Mouse (Mus musculus): Measurements from ENCODE around the gene Slc12a4. TPM values are rescaled to one million over a fixed set of nuclear protein-coding genes. Genes with fewer than 3 reads are reported as not detected.
A peak's percentile ranks its signal among the peaks of the same experiment; 100 is the strongest.

The Slc12a4 gene
- total and polyA plus RNA-seq, 2 experiments, result 10.8 to 16.0 TPM

DNA sequence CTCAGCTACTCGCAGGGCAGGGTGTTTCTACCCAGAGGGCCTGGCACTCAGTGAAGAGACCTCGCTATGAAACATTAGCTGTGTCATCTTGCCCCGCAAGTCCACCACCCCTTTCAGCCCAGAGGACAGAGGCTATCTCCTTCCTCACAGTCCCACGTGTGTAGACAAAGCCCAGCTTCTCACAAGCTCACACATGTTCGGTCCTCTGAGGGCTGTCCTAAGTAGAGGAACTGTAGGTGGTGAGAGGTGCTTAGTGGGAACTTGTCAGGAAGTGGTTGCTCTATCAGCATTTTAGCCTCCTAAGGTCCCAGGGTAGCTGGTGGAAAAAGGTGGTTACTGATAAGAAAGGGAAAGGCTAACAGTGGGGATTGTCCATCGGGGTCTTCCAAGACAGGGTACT is 30.8 kb downstream of the Slc12a4 start:
- Histone ChIP-seq H3K4me3 (ENCODE audit: insufficient read depth, low read depth, low read length) (no peak overlapping the region), H3K27me3 (ENCODE audit: control insufficient read depth, insufficient read depth, low read length) (no peaks in the 10 kb centered on the region), H3K27ac (replicated peaks; ENCODE audit: insufficient read depth, low read depth, low read length) (no peak overlapping the region), H3K36me3 (ENCODE audit: control insufficient read depth, insufficient read depth, low read length) (peaks cover 3% of the 10 kb centered on the region; the same call in 1 of the 2 replicates), H3K9ac (ENCODE audit: low read depth, low read length) (no peak overlapping the region), H3K79me2 (ENCODE audit: control insufficient read depth, insufficient read depth, low read length) (no peaks in the 10 kb centered on the region), H3K4me1 (ENCODE audit: control insufficient read depth, insufficient read depth, low read length) (peaks cover 3% of the 10 kb centered on the region; the same call in 1 of the 2 replicates)
- DNase-seq (ENCODE audit: extremely low read depth, low read depth, low spot score), result no peak
- WGBS, result 81% methylated on average over 6 of the region's 6 CpGs
- no peak for TF ChIP-seq CTCF (IDR thresholded peaks at IDR 0.05; ENCODE audit: low read depth, low read length)
- TF ChIP-seq POLR2A (IDR thresholded peaks at IDR 0.05; ENCODE audit: extremely low read depth, insufficient read depth, low read length), result no peak

DNA sequence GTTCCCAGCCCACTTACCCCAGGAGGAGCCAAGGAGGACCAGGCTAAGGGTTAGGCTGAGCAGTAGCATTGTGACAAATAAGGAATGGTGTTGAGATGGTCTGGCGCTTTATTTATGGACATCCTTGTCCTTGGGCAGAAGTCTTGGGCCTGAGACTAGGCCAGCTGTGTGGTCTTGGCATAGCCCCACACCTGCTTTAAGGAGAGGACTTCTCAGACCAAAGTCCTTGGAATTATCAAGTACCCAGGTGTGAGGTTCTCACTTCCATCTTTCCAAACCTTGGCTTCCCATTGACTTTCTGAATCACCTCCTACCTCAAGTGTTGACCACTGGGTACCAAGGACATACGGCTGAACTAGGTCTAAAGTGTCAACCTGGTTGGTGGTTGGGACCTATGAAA is 32.1 kb downstream of the Slc12a4 start, which contains the start of gene Ctrl:
Ctrl (minus strand) TSS at position 101 of the 400 bp plus-strand sequence.
- Histone ChIP-seq H3K9ac (ENCODE audit: low read depth, low read length) (no peak within 1 kb of the TSS), H3K27me3 (ENCODE audit: control insufficient read depth, insufficient read depth, low read length) (no peaks in the 10 kb centered on the region), H3K4me3 (ENCODE audit: insufficient read depth, low read depth, low read length) (no peak within 1 kb of the TSS), H3K36me3 (ENCODE audit: control insufficient read depth, insufficient read depth, low read length) (no peaks in the 10 kb centered on the region; the same call in 1 of the 2 replicates), H3K4me1 (ENCODE audit: control insufficient read depth, insufficient read depth, low read length) (peaks cover 3% of the 10 kb centered on the region; the same call in 1 of the 2 replicates), H3K27ac (replicated peaks; ENCODE audit: insufficient read depth, low read depth, low read length) (no peak within 1 kb of the TSS), H3K79me2 (ENCODE audit: control insufficient read depth, insufficient read depth, low read length) (no peaks in the 10 kb centered on the region)
- TF ChIP-seq CTCF (IDR thresholded peaks at IDR 0.05; ENCODE audit: low read depth, low read length), result no peak
- DNase-seq (ENCODE audit: extremely low read depth, low read depth, low spot score), result no peak
- WGBS, result 93% methylated on average over 2 of the region's 2 CpGs

DNA sequence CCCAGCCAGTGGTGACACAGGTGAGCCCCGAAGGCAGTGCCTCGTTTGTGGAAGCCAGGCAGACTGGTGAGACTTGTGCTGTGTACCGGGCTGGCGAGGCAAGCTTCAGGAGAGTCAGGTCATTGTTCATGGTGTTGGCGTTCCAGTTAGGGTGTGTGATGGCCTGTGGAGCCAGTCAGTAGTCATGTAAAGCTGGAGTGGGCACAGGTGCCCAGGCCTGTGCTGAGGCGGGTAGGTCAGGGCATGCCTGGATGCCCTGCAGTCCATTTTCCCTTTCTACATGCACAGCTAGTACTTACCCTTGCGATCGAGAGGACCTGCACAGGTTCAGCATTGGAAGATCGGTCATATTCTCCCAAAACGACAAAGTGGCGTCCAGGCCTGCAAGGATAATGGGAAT is 33.4 kb downstream of the Slc12a4 start:
- H3K4me3 ChIP-seq (ENCODE audit: insufficient read depth, low read depth, low read length), result no peak overlapping the region
- no peaks in the 10 kb centered on the region for H3K27me3 ChIP-seq (ENCODE audit: control insufficient read depth, insufficient read depth, low read length)
- no peak overlapping the region for H3K9ac ChIP-seq (ENCODE audit: low read depth, low read length)
- peaks cover 3% of the 10 kb centered on the region; the same call in 1 of the 2 replicates for H3K4me1 ChIP-seq (ENCODE audit: control insufficient read depth, insufficient read depth, low read length)
- WGBS, result 93% methylated on average over 11 of the region's 11 CpGs
- no peaks in the 10 kb centered on the region; the same call in 1 of the 2 replicates for H3K36me3 ChIP-seq (ENCODE audit: control insufficient read depth, insufficient read depth, low read length)
- H3K27ac ChIP-seq (replicated peaks; ENCODE audit: insufficient read depth, low read depth, low read length), result no peak overlapping the region
- H3K79me2 ChIP-seq (ENCODE audit: control insufficient read depth, insufficient read depth, low read length), result no peaks in the 10 kb centered on the region
- DNase-seq (ENCODE audit: extremely low read depth, low read depth, low spot score), result no peak
- TF ChIP-seq CTCF (IDR thresholded peaks at IDR 0.05; ENCODE audit: low read depth, low read length), result no peak
- no peak for TF ChIP-seq POLR2A (IDR thresholded peaks at IDR 0.05; ENCODE audit: extremely low read depth, insufficient read depth, low read length)

DNA sequence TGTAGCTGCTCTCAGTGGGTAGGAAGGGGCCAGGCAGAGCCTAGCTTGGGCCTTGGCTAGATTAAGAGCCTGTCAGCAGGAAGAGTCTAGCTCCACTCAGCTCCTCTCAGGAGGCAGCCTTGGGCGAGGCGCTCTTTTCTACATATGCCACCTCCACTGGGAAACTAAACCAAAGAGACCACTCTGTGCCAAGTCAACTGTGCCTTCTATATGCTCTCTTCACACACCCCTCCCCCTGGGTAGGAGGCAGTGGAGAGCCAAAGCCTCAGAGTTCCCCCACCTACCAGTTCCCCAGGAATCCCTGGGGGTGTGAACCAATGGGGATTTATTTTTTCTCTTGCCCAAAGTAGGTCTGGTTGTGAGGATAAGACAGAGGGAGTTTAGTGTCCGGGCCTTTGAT is 34.6 kb downstream of the Slc12a4 start:
- WGBS, result 97% methylated on average over 3 of the region's 3 CpGs
- Histone ChIP-seq H3K79me2 (ENCODE audit: control insufficient read depth, insufficient read depth, low read length) (no peaks in the 10 kb centered on the region), H3K9ac (ENCODE audit: low read depth, low read length) (no peak overlapping the region), H3K4me3 (ENCODE audit: insufficient read depth, low read depth, low read length) (no peak overlapping the region), H3K4me1 (ENCODE audit: control insufficient read depth, insufficient read depth, low read length) (no peaks in the 10 kb centered on the region), H3K27ac (replicated peaks; ENCODE audit: insufficient read depth, low read depth, low read length) (no peak overlapping the region), H3K36me3 (ENCODE audit: control insufficient read depth, insufficient read depth, low read length) (no peaks in the 10 kb centered on the region; the same call in 1 of the 2 replicates), H3K27me3 (ENCODE audit: control insufficient read depth, insufficient read depth, low read length) (no peaks in the 10 kb centered on the region)
- TF ChIP-seq POLR2A (IDR thresholded peaks at IDR 0.05; ENCODE audit: extremely low read depth, insufficient read depth, low read length) (no peak), CTCF (IDR thresholded peaks at IDR 0.05; ENCODE audit: low read depth, low read length) (no peak)
- DNase-seq (ENCODE audit: extremely low read depth, low read depth, low spot score), result no peak

DNA sequence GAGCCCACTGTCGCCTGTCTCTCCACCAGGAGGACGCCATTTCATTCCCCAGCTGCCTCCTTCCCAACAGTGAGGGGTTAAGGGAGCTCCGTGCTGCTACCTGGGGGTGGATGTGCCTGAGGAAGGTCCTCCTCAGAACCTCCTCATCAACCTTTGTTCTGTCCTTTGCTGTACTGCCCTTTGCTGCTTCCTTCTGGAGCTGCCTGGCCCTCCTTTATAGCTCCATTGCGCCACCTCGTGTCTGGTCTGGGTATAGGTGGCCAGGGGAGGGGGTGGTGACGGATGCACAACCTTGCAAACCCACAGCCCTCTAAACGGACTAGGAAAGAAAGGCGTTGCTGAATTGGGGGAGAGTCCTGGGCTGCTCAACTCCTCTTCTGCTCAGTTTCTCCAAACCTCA is 35.3 kb downstream of the Slc12a4 start:
- DNase-seq (ENCODE audit: extremely low read depth, low read depth, low spot score), result no peak
- no peak overlapping the region for H3K9ac ChIP-seq (ENCODE audit: low read depth, low read length)
- H3K4me3 ChIP-seq (ENCODE audit: insufficient read depth, low read depth, low read length), result no peak overlapping the region
- TF ChIP-seq POLR2A (IDR thresholded peaks at IDR 0.05; ENCODE audit: extremely low read depth, insufficient read depth, low read length) (no peak), CTCF (IDR thresholded peaks at IDR 0.05; ENCODE audit: low read depth, low read length) (peak; percentile 98)
- H3K79me2 ChIP-seq (ENCODE audit: control insufficient read depth, insufficient read depth, low read length), result no peaks in the 10 kb centered on the region
- H3K27ac ChIP-seq (replicated peaks; ENCODE audit: insufficient read depth, low read depth, low read length), result no peak overlapping the region
- H3K4me1 ChIP-seq (ENCODE audit: control insufficient read depth, insufficient read depth, low read length), result no peaks in the 10 kb centered on the region
- no peaks in the 10 kb centered on the region for H3K27me3 ChIP-seq (ENCODE audit: control insufficient read depth, insufficient read depth, low read length)
- H3K36me3 ChIP-seq (ENCODE audit: control insufficient read depth, insufficient read depth, low read length), result no peaks in the 10 kb centered on the region; the same call in 1 of the 2 replicates
- 34% methylated on average over 8 of the region's 8 CpGs for WGBS

DNA sequence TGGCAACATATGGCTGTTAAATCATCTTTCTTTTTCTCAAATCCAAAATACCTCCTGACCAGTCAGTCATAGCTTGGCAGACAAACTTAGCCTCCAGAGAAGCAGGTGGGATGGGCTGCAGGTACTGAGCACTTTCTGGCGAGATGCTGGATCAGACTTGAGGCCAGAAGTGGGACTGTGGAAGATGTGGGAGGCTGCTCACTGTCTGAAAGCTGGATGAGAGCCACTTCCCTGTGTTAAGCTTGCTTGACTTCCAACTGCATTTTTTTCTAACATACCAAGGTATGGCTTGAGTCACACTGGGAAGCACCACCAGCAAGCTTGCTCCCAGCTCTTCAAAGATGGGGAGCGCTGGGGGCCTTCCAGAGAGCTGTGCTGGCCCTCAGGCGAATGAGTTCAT is 40.8 kb downstream of the Slc12a4 start:
- 0 out of 2 replicates have a peak, but pooled peaks cover 1% of the 10 kb centered on the region for H3K36me3 ChIP-seq (ENCODE audit: control insufficient read depth, insufficient read depth, low read length)
- H3K4me1 ChIP-seq (ENCODE audit: control insufficient read depth, insufficient read depth, low read length), result 0 out of 2 replicates have a peak, but pooled peaks cover 2% of the 10 kb centered on the region
- DNase-seq (ENCODE audit: extremely low read depth, low read depth, low spot score), result no peak
- no peaks in the 10 kb centered on the region for H3K27me3 ChIP-seq (ENCODE audit: control insufficient read depth, insufficient read depth, low read length)
- peaks cover 4% of the 10 kb centered on the region; the same call in 1 of the 2 replicates for H3K79me2 ChIP-seq (ENCODE audit: control insufficient read depth, insufficient read depth, low read length)
- H3K9ac ChIP-seq (ENCODE audit: low read depth, low read length), result no peak overlapping the region
- H3K27ac ChIP-seq (replicated peaks; ENCODE audit: insufficient read depth, low read depth, low read length), result no peak overlapping the region
- no peak overlapping the region for H3K4me3 ChIP-seq (ENCODE audit: insufficient read depth, low read depth, low read length)
- TF ChIP-seq CTCF (IDR thresholded peaks at IDR 0.05; ENCODE audit: low read depth, low read length) (no peak), POLR2A (IDR thresholded peaks at IDR 0.05; ENCODE audit: extremely low read depth, insufficient read depth, low read length) (no peak)
- 67% methylated on average over 3 of the region's 3 CpGs for WGBS
